Mouse (Mus musculus) C2C12 (cell line): ENCODE measurements at regions not wholly inside any gene's neighbourhood (a gene's known extent, or its start where the extent isn't known, plus 50 kb on each side); places are given as distances from the start of the nearest gene placed in this dataset.

ENCODE experiments used
- H3K27me3 ChIP-seq: one replicate; pipeline ENCODE4 v1.6.1; 2011; ENCODE audit not compliant: control insufficient read depth, insufficient read depth, insufficient read length
- H3K36me3 ChIP-seq: one replicate; pipeline ENCODE4 v1.6.1; 2011; ENCODE audit not compliant: control insufficient read depth, insufficient read depth
- H3K4me3 ChIP-seq: one replicate; pipeline ENCODE4 v1.5.1; 2011; ENCODE audit warnings: mild to moderate bottlenecking, control low read depth; ENCODE audit not compliant: poor library complexity, insufficient read depth, severe bottlenecking
- H3K79me2 ChIP-seq: one replicate; pipeline ENCODE4 v1.6.1; 2011; ENCODE audit not compliant: control insufficient read depth, insufficient read depth
- H3K79me3 ChIP-seq: one replicate; pipeline ENCODE4 v1.6.1; 2011; ENCODE audit warnings: low read depth, control low read depth
- H3ac ChIP-seq: one replicate; pipeline ENCODE3; 2011; ENCODE audit warnings: low read depth; ENCODE audit not compliant: control insufficient read depth, insufficient read length
- CEBPB ChIP-seq: IDR thresholded peaks from one replicate; pipeline ENCODE4 v1.6.1; 2011; ENCODE audit warnings: low read depth, mild to moderate bottlenecking, control low read depth, moderate library complexity
- CTCF ChIP-seq: IDR thresholded peaks from one replicate; pipeline ENCODE4 v1.5.1; 2011; ENCODE audit not compliant: control insufficient read depth, insufficient read depth, insufficient read length
- FOSL1 ChIP-seq: IDR thresholded peaks from one replicate; pipeline ENCODE4 v1.8.0; 2011; ENCODE audit warnings: mild to moderate bottlenecking, low read length; ENCODE audit not compliant: poor library complexity, insufficient read depth, severe bottlenecking
- MAX ChIP-seq: IDR thresholded peaks from one replicate; pipeline ENCODE4 v1.6.1; 2011; ENCODE audit warnings: mild to moderate bottlenecking, control low read depth
- MYOD1 ChIP-seq: IDR thresholded peaks from one replicate; pipeline ENCODE4 v1.6.1; 2011; ENCODE audit warnings: low read depth; ENCODE audit not compliant: control insufficient read depth, insufficient read length
- MYOG ChIP-seq: IDR thresholded peaks from one replicate; pipeline ENCODE4 v1.6.1; 2011; ENCODE audit not compliant: control insufficient read depth, insufficient read length; ENCODE audit errors: extremely low read depth
- USF1 ChIP-seq: IDR thresholded peaks from one replicate; pipeline ENCODE4 v1.6.1; 2011; ENCODE audit warnings: low read depth, mild to moderate bottlenecking, control low read depth, moderate library complexity

- no peaks in the 10 kb centered on the region for H3K79me2 ChIP-seq
Measured at GRCm38 (mm10) chr10:66941974-66942373, 154.0 kb upstream of the Jmjd1c start.

GRCm38 (mm10) chr10:66943875-66944274 lies 152.1 kb upstream of the Jmjd1c start:
- no peaks in the 10 kb centered on the region for H3K27me3 ChIP-seq
- H3K79me3 ChIP-seq: no peaks in the 10 kb centered on the region
- TF ChIP-seq MAX: peak; percentile 34
- TF ChIP-seq CEBPB: no peak
- TF ChIP-seq USF1: no peak
- no peak overlapping the region for H3ac ChIP-seq
- H3K36me3 ChIP-seq: no peaks in the 10 kb centered on the region
- no peak overlapping the region for H3K4me3 ChIP-seq
- H3K79me2 ChIP-seq: no peaks in the 10 kb centered on the region

More at GRCm38 (mm10) chr10:66941974-66942373, 154.0 kb upstream of the Jmjd1c start:
- Histone ChIP-seq H3K27me3 (no peaks in the 10 kb centered on the region), H3ac (no peak overlapping the region), H3K79me3 (no peaks in the 10 kb centered on the region), H3K4me3 (no peak overlapping the region), H3K36me3 (no peaks in the 10 kb centered on the region)
- no peak for TF ChIP-seq MAX
- TF ChIP-seq MYOD1: peak; percentile 94

GRCm38 (mm10) chr10:66946161-66946560 lies 149.8 kb upstream of the Jmjd1c start:
- Histone ChIP-seq H3ac (no peak overlapping the region), H3K27me3 (no peaks in the 10 kb centered on the region), H3K79me2 (no peaks in the 10 kb centered on the region), H3K79me3 (no peaks in the 10 kb centered on the region), H3K4me3 (no peak overlapping the region), H3K36me3 (no peaks in the 10 kb centered on the region)
- TF ChIP-seq CTCF (no peak), CEBPB (peak; percentile 83), MYOG (no peak), MAX (peak; percentile 94), MYOD1 (no peak), USF1 (peak; percentile 58), FOSL1 (no peak)

- TF ChIP-seq MYOG (no peak), MAX (no peak), MYOD1 (no peak), FOSL1 (no peak), CEBPB (no peak), USF1 (no peak), CTCF (no peak)
- no peak overlapping the region for H3ac ChIP-seq
- no peak overlapping the region for H3K4me3 ChIP-seq
- H3K79me3 ChIP-seq: no peaks in the 10 kb centered on the region
- no peaks in the 10 kb centered on the region for H3K27me3 ChIP-seq
- no peaks in the 10 kb centered on the region for H3K36me3 ChIP-seq
- no peaks in the 10 kb centered on the region for H3K79me2 ChIP-seq
Measured at GRCm38 (mm10) chr10:66948329-66948728, 147.6 kb upstream of the Jmjd1c start.

GRCm38 (mm10) chr10:66950441-66950840 lies 145.5 kb upstream of the Jmjd1c start:
- Histone ChIP-seq H3K36me3 (no peaks in the 10 kb centered on the region), H3K4me3 (no peak overlapping the region), H3K27me3 (no peaks in the 10 kb centered on the region), H3ac (no peak overlapping the region), H3K79me2 (no peaks in the 10 kb centered on the region), H3K79me3 (no peaks in the 10 kb centered on the region)
- TF ChIP-seq CTCF (no peak), USF1 (no peak), FOSL1 (no peak), MYOG (no peak), CEBPB (no peak), MYOD1 (no peak), MAX (no peak)

- H3K79me3 ChIP-seq: no peaks in the 10 kb centered on the region
- H3ac ChIP-seq: no peak overlapping the region
- H3K4me3 ChIP-seq: no peak overlapping the region
- TF ChIP-seq MAX (no peak), CTCF (no peak), MYOG (no peak), MYOD1 (no peak), CEBPB (no peak), FOSL1 (no peak)
- no peaks in the 10 kb centered on the region for H3K36me3 ChIP-seq
- no peaks in the 10 kb centered on the region for H3K27me3 ChIP-seq
- H3K79me2 ChIP-seq: no peaks in the 10 kb centered on the region
Measured at GRCm38 (mm10) chr10:66951231-66951822, 144.6 kb upstream of the Jmjd1c start.
